ENCODE assay signal across 30 mouse cellular contexts in the genomic region with DNA sequence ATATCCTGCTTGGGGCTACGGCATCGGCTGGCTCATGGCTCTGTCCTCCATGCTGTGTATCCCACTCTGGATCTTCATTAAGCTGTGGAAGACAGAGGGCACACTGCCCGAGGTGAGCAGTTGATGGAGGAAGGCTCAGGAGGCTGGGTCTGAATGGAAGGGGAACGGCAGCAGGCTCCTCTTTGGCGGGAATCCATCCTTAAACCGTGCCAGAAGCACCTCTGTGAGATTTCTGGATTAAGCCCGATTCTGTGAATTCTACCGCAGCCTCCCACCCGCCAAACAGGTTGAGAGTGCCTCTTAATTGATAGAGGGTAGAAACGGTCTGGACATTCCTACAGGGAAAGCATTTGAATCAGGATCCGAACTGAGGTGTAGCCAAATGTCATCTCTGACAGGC. TPM values are rescaled to one million over a fixed set of nuclear protein-coding genes. Genes with fewer than 3 reads are reported as not detected.
A peak's percentile ranks its signal among the peaks of the same experiment; 100 is the strongest.
DNase-seq lines count a peak whose midpoint lies in the region; ATAC-seq and TF ChIP-seq lines count a peak whose summit lies in the region.
"Had no signal": no experiment of that assay in that cellular context is flagged by ENCODE, and none has a peak within 500 bp of the region (broad histone marks: within the 10 kb centered on the region; RNA-seq: fewer than 3 reads in every experiment).

No protein-coding gene starts in this region.

- peak; percentile 64 to 74 for DNase-seq in cerebellum, postnatal 14 days
- no peak for DNase-seq in cerebellum, adult 9-10 months
- DNase-seq in hindbrain, embryonic 10.5 days (ENCODE audit: low spot score), result no peak
- peak; percentile 34 for DNase-seq in midbrain, postnatal 0 days (ENCODE audit: low spot score)
- no peak for DNase-seq in midbrain, embryonic 14.5 days
- DNase-seq: adrenal gland, postnatal 10 days; adrenal gland, postnatal 36 days; B cell, adult 2 months; cerebellum, adult 11 months; cerebellum, adult 9-11 months; gastrocnemius, postnatal 10 days; gastrocnemius, postnatal 36 days; heart, adult 2 months; heart, postnatal 14 days; heart, postnatal 4 days; kidney, adult 2 months had no signal

- no peak overlapping the region for H3K4me3 ChIP-seq in hindbrain, embryonic 15.5 days
- H3K4me3 ChIP-seq in hindbrain, embryonic 10.5 days, result no peak overlapping the region
- no peak overlapping the region for H3K4me3 ChIP-seq in midbrain, postnatal 0 days (ENCODE audit: low read depth, low read length)
- no peak overlapping the region for H3K4me3 ChIP-seq in midbrain, embryonic 14.5 days (replicated peaks; ENCODE audit: low read depth, low read length)
- H3K4me3 ChIP-seq: embryonic facial prominence, embryonic 12.5 days; embryonic facial prominence, embryonic 15.5 days; forebrain, embryonic 15.5 days; heart, adult 2 months; heart, embryonic 10.5 days; heart, embryonic 13.5 days; hindbrain, embryonic 12.5 days had no signal

- no peak overlapping the region for H3K9ac ChIP-seq in hindbrain, embryonic 15.5 days
- no peak overlapping the region for H3K9ac ChIP-seq in midbrain, postnatal 0 days (replicated peaks; ENCODE audit: low read length, poor library complexity, severe bottlenecking)
- no peak overlapping the region for H3K9ac ChIP-seq in midbrain, embryonic 14.5 days (replicated peaks; ENCODE audit: low read length)
- H3K9ac ChIP-seq: embryonic facial prominence, embryonic 12.5 days; embryonic facial prominence, embryonic 15.5 days; forebrain, embryonic 15.5 days; heart, embryonic 13.5 days; hindbrain, embryonic 12.5 days had no signal

- ATAC-seq in hindbrain, embryonic 15.5 days (ENCODE audit: low FRiP score, low read depth), result no peak
- ATAC-seq in midbrain, postnatal 0 days (ENCODE audit: low FRiP score), result no peak
- no peak for ATAC-seq in midbrain, embryonic 14.5 days (ENCODE audit: low FRiP score, low TSS enrichment)
- ATAC-seq: forebrain, embryonic 15.5 days; intestine, postnatal 0 days; Patski had no signal

- no peaks in the 10 kb centered on the region for H3K36me3 ChIP-seq in hindbrain, embryonic 15.5 days
- no peaks in the 10 kb centered on the region for H3K36me3 ChIP-seq in hindbrain, embryonic 10.5 days
- no peaks in the 10 kb centered on the region for H3K36me3 ChIP-seq in midbrain, postnatal 0 days (ENCODE audit: insufficient read depth, low read length)
- H3K36me3 ChIP-seq in midbrain, embryonic 14.5 days (ENCODE audit: control insufficient read depth, insufficient read depth, low read length), result no peaks in the 10 kb centered on the region
- H3K36me3 ChIP-seq: embryonic facial prominence, embryonic 12.5 days; embryonic facial prominence, embryonic 15.5 days; forebrain, embryonic 15.5 days; G1E; heart, embryonic 10.5 days; heart, embryonic 13.5 days; hindbrain, embryonic 12.5 days had no signal

- peaks cover 5% of the 10 kb centered on the region; the same call in 1 of the 2 replicates for H3K4me1 ChIP-seq in hindbrain, embryonic 15.5 days (replicated peaks)
- 0 out of 2 replicates have a peak, but pooled peaks cover 3% of the 10 kb centered on the region for H3K4me1 ChIP-seq in hindbrain, embryonic 10.5 days (replicated peaks)
- H3K4me1 ChIP-seq in midbrain, postnatal 0 days (ENCODE audit: insufficient read depth, low read length), result no peaks in the 10 kb centered on the region
- no peaks in the 10 kb centered on the region for H3K4me1 ChIP-seq in midbrain, embryonic 14.5 days (ENCODE audit: control insufficient read depth, insufficient read depth, low read length)
- H3K4me1 ChIP-seq: embryonic facial prominence, embryonic 12.5 days; embryonic facial prominence, embryonic 15.5 days; heart, embryonic 10.5 days; heart, embryonic 13.5 days had no signal

- no peaks in the 10 kb centered on the region for H3K9me3 ChIP-seq in hindbrain, embryonic 15.5 days
- no peaks in the 10 kb centered on the region for H3K9me3 ChIP-seq in hindbrain, embryonic 10.5 days
- H3K9me3 ChIP-seq in midbrain, postnatal 0 days (ENCODE audit: low read length), result no peaks in the 10 kb centered on the region
- no peaks in the 10 kb centered on the region for H3K9me3 ChIP-seq in midbrain, embryonic 14.5 days (ENCODE audit: control insufficient read depth, low read length)
- H3K9me3 ChIP-seq: embryonic facial prominence, embryonic 12.5 days; embryonic facial prominence, embryonic 15.5 days; forebrain, embryonic 15.5 days; heart, embryonic 10.5 days; heart, embryonic 13.5 days; hindbrain, embryonic 12.5 days had no signal

- no peak for TF ChIP-seq CTCF in midbrain, postnatal 0 days (IDR thresholded peaks at IDR 0.05)

- WGBS in hindbrain, embryonic 15.5 days, result 67% methylated on average over 11 of the region's 11 CpGs
- WGBS in hindbrain, embryonic 10.5 days, result 85% methylated on average over 11 of the region's 11 CpGs
- 56% methylated on average over 11 of the region's 11 CpGs for WGBS in midbrain, postnatal 0 days
- 72% methylated on average over 11 of the region's 11 CpGs for WGBS in midbrain, embryonic 14.5 days

- no peak overlapping the region for H3K4me2 ChIP-seq in hindbrain, embryonic 15.5 days
- no peak overlapping the region for H3K4me2 ChIP-seq in midbrain, postnatal 0 days (ENCODE audit: low read depth, low read length, poor library complexity, severe bottlenecking)
- H3K4me2 ChIP-seq in midbrain, embryonic 14.5 days (ENCODE audit: low read length), result no peak overlapping the region
- H3K4me2 ChIP-seq: embryonic facial prominence, embryonic 12.5 days; embryonic facial prominence, embryonic 15.5 days; forebrain, embryonic 15.5 days; heart, embryonic 13.5 days; hindbrain, embryonic 12.5 days had no signal

- H3K27ac ChIP-seq in hindbrain, embryonic 15.5 days (replicated peaks), result peak overlapping the region; percentile 9; the same call in 1 of the 2 replicates
- H3K27ac ChIP-seq in hindbrain, embryonic 10.5 days, result no peak overlapping the region
- H3K27ac ChIP-seq in midbrain, postnatal 0 days (ENCODE audit: low read depth, low read length), result no peak overlapping the region
- H3K27ac ChIP-seq in midbrain, embryonic 14.5 days (replicated peaks; ENCODE audit: low read depth, low read length), result no peak overlapping the region
- H3K27ac ChIP-seq: embryonic facial prominence, embryonic 12.5 days; embryonic facial prominence, embryonic 15.5 days; forebrain, embryonic 15.5 days; heart, adult 2 months; heart, embryonic 10.5 days; heart, embryonic 13.5 days; hindbrain, embryonic 12.5 days had no signal

- H3K27me3 ChIP-seq in hindbrain, embryonic 15.5 days, result no peaks in the 10 kb centered on the region; the same call in 1 of the 2 replicates
- peaks cover 16% of the 10 kb centered on the region for H3K27me3 ChIP-seq in hindbrain, embryonic 10.5 days (ENCODE audit: insufficient read depth, poor library complexity, severe bottlenecking)
- no peaks in the 10 kb centered on the region for H3K27me3 ChIP-seq in midbrain, postnatal 0 days (ENCODE audit: insufficient read depth, low read length)
- H3K27me3 ChIP-seq in midbrain, embryonic 14.5 days (ENCODE audit: control insufficient read depth, insufficient read depth, low read length), result no peaks in the 10 kb centered on the region
- H3K27me3 ChIP-seq: embryonic facial prominence, embryonic 12.5 days; forebrain, embryonic 15.5 days had no signal

RNA-seq across cellular contexts. Expression of gene Slc6a1, which starts 36.8 kb away (rescaled TPM):
- polyA plus RNA-seq in hindbrain, embryonic 15.5 days (2015; fragmentation: Nextera tagmentation; extraction: Ambion mirVana), result 130 and 150 TPM in 2 replicates
- 3.7 and 15.2 TPM in 2 replicates for polyA plus RNA-seq in hindbrain, embryonic 10.5 days (2016; fragmentation: Nextera tagmentation; extraction: Ambion mirVana)
- total RNA-seq in midbrain, postnatal 0 days (2014; rRNA removed), result 434 and 507 TPM in 2 replicates
- polyA plus RNA-seq in midbrain, postnatal 0 days (2015; fragmentation: Nextera tagmentation; extraction: Ambion mirVana), result 208 and 221 TPM in 2 replicates
- polyA plus RNA-seq in midbrain, embryonic 14.5 days (2014; fragmentation: Nextera tagmentation; extraction: Ambion mirVana), result 116 and 125 TPM in 2 replicates
- total RNA-seq: adrenal gland, adult 18-20 months; adrenal gland, postnatal 36 days; common myeloid progenitor, adult 5-6 weeks; granulocyte monocyte progenitor cell, adult 5-6 weeks had no signal
- polyA plus RNA-seq: G1E; intestine, embryonic 14.5 days; intestine, postnatal 0 days; Patski had no signal

Comparison
In these comparisons a context has a peak if more than half of its experiments do, and no peak if none do; other contexts are left out.
1. DNase-seq: peak in cerebellum, postnatal 14 days (2 of 2) and midbrain, postnatal 0 days (single experiment); none in cerebellum, adult 9-10 months (single experiment), hindbrain, embryonic 10.5 days (single experiment) and midbrain, embryonic 14.5 days (single experiment).